Mouse (Mus musculus) forebrain, embryonic 12.5 days (tissue): ENCODE data around the gene Mc3r. TPM values are rescaled to one million over a fixed set of nuclear protein-coding genes. Genes with fewer than 3 reads are reported as not detected.

Experiments
- ATAC-seq: fragments of 200-750 bp; cut with Nextera tagmentation; 2 replicates; pipeline ENCODE4 v1.8.0; 2017; ENCODE audit warnings: moderate TSS enrichment; ENCODE audit not compliant: low FRiP score
- H3K27ac ChIP-seq: fragments of 300-500 bp; sonication (generic); 2 replicates; pipeline ENCODE4 v1.5.1; 2016; ENCODE audit warnings: mild to moderate bottlenecking
- H3K27me3 ChIP-seq: fragments of 300-500 bp; sonication (generic); 2 replicates; pipeline ENCODE4 v1.6.1; 2016; ENCODE audit warnings: mild to moderate bottlenecking
- H3K36me3 ChIP-seq: fragments of 300-500 bp; sonication (generic); replicated peaks from 2 replicates; pipeline ENCODE4 v1.6.1; 2016; ENCODE audit warnings: mild to moderate bottlenecking
- H3K4me1 ChIP-seq: fragments of 300-500 bp; sonication (generic); 2 replicates; pipeline ENCODE4 v1.6.1; 2016
- H3K4me2 ChIP-seq: fragments of 300-500 bp; sonication (generic); 2 replicates; pipeline ENCODE4 v1.6.1; 2016; ENCODE audit warnings: mild to moderate bottlenecking, moderate library complexity
- H3K4me3 ChIP-seq: fragments of 300-500 bp; sonication (generic); replicated peaks from 2 replicates; pipeline ENCODE4 v1.5.1; 2016; ENCODE audit warnings: mild to moderate bottlenecking
- H3K9ac ChIP-seq: fragments of 300-500 bp; sonication (generic); 2 replicates; pipeline ENCODE4 v1.6.1; 2016; ENCODE audit warnings: mild to moderate bottlenecking
- H3K9me3 ChIP-seq: fragments of 300-500 bp; sonication (generic); 2 replicates; pipeline ENCODE4 v1.6.1; 2016
- WGBS: fragments of 180-500 bp; shearing (Covaris S2); methylation state at CpG from one replicate; pipeline ENCODE4 v1.1.7; 2016; 5-methylcytosine and 5-hydroxymethylcytosine counted together
- polyA plus RNA-seq: library from polyadenylated mRNA; unstranded; fragments of >200 nt; fragmentation: Nextera tagmentation; extraction: Ambion mirVana; gene quantifications from 2 replicates; pipeline ENCODE4 v1.2.1, GENCODE M21; 2016

Gene Mc3r
- polyA plus RNA-seq, 1 experiment from 2014 or later: not detected

DNA sequence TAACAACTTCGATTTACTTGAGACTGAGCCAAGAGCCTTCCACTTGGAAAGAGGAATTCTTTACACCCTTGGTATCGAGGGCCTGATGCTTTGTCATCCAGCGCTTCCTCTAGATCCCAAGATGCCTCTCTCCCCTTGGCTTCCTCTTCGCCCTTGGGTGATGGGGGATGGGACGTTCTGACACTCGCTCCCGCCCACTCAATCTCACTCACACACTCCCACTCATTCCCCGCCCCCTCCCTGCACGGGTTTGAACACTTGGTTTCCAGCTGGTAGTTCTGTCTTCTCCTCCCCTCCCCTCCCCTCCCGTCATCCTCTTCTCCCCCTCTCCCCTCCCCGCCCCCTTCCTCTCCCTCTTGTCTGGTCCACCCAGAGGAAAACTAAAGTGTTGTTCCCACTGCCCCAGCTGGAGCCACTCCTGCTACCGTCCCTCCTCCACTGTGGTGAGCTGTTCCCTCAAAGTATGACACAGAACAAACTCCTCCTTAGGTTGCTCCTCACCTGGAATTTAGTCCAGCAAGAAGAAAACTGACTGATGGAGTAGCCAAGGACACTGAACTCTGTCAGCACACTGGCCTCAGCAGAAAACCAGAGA, 9.3 kb downstream of the Mc3r start:
- H3K4me1 ChIP-seq: peaks cover 11% of the 10 kb centered on the region
- no peaks in the 10 kb centered on the region for H3K27me3 ChIP-seq
- H3K9ac ChIP-seq: no peak overlapping the region
- 0 out of 2 replicates have a peak, but pooled peaks cover 4% of the 10 kb centered on the region for H3K9me3 ChIP-seq
- H3K4me3 ChIP-seq: no peak overlapping the region
- H3K27ac ChIP-seq: no peak overlapping the region
- no peak overlapping the region for H3K4me2 ChIP-seq
- ATAC-seq: no peak
- 57% methylated on average over 11 of the region's 12 CpGs for WGBS
- no peaks in the 10 kb centered on the region for H3K36me3 ChIP-seq

DNA sequence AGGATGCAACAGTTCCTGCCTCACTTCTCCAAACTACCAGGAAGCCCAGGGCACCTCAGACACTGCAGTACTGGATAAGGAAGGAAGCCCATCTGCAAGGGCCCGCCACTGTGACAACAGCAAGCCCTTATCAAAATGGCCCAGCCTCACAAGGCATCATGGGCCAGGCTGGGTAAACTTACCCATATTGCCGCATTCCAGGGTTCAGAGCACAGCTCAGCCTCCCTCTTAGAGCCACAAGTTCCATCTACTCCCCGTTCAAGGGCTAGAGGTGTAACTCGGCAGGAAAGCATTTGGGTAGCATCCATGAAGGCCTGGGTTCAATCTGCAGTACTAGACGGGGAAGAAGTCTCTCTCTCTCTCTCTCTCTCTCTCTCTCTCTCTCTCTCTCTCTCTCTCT, 11.8 kb downstream of the Mc3r start:
- no peak for ATAC-seq
- Histone ChIP-seq H3K27ac (no peak overlapping the region), H3K4me3 (no peak overlapping the region), H3K4me1 (peaks cover 15% of the 10 kb centered on the region), H3K4me2 (no peak overlapping the region), H3K9me3 (0 out of 2 replicates have a peak, but pooled peaks cover 4% of the 10 kb centered on the region), H3K36me3 (no peaks in the 10 kb centered on the region), H3K27me3 (no peaks in the 10 kb centered on the region), H3K9ac (no peak overlapping the region)
- WGBS: 87% methylated on average over 5 of the region's 5 CpGs

DNA sequence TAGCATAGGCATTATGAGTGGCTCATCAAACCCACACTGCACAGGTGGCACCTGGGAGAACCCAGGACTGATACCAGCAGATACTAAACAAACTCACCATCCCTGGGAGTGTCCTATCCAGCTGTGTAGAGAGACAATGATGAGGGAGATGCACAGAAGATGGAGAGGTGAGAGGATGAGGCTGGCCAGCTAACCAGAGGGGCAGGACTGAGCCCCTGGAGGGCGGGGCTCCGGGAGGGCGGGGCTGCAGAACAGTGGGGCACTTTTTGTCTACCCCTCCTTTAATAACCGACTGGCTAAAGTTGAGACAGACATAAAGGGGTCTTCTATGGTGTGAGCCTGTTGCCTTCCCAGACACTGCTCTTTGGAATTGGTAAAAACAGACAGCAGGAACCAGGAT, 13.1 kb downstream of the Mc3r start:
- 76% methylated on average over 4 of the region's 4 CpGs for WGBS
- H3K27ac ChIP-seq: no peak overlapping the region
- H3K4me1 ChIP-seq: peaks cover 15% of the 10 kb centered on the region
- no peaks in the 10 kb centered on the region for H3K27me3 ChIP-seq
- H3K36me3 ChIP-seq: no peaks in the 10 kb centered on the region
- H3K9ac ChIP-seq: no peak overlapping the region
- 0 out of 2 replicates have a peak, but pooled peaks cover 4% of the 10 kb centered on the region for H3K9me3 ChIP-seq
- ATAC-seq: no peak
- no peak overlapping the region for H3K4me3 ChIP-seq
- no peak overlapping the region for H3K4me2 ChIP-seq

DNA sequence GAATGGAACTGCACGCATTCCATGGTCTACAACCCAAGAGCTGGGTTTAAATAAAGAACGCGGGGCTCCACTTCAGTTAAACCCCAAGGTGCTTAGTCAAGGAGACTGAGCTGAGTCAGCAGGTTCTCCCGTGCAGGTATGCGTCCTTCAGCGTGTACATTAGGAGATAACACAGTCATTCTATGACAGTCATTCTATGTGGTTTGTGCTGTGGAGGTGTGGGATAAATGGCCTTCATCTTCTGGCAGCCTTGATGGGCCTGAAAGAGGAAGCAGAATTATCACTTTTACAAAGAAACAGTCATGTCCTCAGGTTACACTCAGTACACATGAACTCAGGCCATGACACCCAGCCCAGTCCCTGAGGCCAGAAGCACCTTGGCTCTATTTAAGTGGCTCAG, 14.9 kb downstream of the Mc3r start:
- Histone ChIP-seq H3K4me2 (no peak overlapping the region), H3K9me3 (0 out of 2 replicates have a peak, but pooled peaks cover 4% of the 10 kb centered on the region), H3K36me3 (no peaks in the 10 kb centered on the region), H3K4me1 (peaks cover 8% of the 10 kb centered on the region), H3K4me3 (no peak overlapping the region), H3K9ac (no peak overlapping the region), H3K27ac (no peak overlapping the region), H3K27me3 (no peaks in the 10 kb centered on the region)
- WGBS: 93% methylated on average over 6 of the region's 6 CpGs
- no peak for ATAC-seq

DNA sequence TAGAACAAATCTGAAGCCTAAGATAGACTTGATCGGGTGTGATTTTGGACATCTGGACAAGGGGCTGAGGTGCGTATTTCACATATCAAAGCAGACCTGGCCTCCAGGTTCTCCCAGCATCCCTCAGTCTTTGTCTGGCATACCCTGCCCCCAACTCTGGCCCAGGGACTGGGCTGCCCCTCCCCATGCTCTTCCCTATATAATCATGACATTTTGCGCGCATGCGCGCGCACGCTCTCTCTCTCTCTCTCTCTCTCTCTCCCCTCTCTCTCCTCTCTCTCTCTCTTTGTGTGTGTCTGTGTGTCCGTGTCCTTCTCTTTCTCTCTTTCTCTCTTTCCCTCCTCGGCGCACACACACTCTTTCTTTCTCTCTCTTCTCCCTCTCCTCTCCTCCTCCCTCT, 21.6 kb downstream of the Mc3r start:
- Histone ChIP-seq H3K27me3 (no peaks in the 10 kb centered on the region), H3K9me3 (no peaks in the 10 kb centered on the region), H3K27ac (peak overlapping the region; percentile 76), H3K4me2 (no peak overlapping the region), H3K9ac (no peak overlapping the region), H3K36me3 (no peaks in the 10 kb centered on the region), H3K4me1 (peaks cover 24% of the 10 kb centered on the region), H3K4me3 (no peak overlapping the region)
- peak; percentile 43; the same call in 1 of the 2 replicates for ATAC-seq
- WGBS: 83% methylated on average over 11 of the region's 11 CpGs

DNA sequence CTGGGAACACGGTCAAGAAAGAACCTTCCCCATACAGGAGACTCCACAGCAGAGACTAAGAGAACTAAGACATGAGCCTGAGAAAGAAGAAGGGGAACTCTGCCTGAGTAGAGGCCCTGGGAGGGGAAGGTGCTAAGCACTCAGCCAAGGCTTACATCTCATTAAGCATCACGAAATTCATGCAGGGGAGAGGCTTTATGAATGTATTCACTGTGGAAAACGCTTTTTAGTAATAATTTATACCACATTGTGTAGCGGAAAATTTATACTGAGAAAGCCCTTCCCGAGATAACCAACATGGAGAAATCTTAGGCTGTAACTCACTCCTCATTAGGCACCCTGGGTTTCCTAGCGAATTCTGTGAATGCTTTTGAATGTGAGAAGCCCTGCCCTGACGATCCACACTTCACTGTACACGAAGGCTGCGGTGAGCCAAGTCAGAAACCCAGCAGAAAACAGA, 22.2 kb downstream of the Mc3r start:
- H3K4me1 ChIP-seq: peaks cover 18% of the 10 kb centered on the region
- no peak overlapping the region for H3K4me2 ChIP-seq
- peak overlapping the region; percentile 76 for H3K27ac ChIP-seq
- H3K27me3 ChIP-seq: no peaks in the 10 kb centered on the region
- no peak overlapping the region for H3K9ac ChIP-seq
- no peaks in the 10 kb centered on the region for H3K36me3 ChIP-seq
- WGBS: 32% methylated on average over 9 of the region's 9 CpGs
- H3K4me3 ChIP-seq: no peak overlapping the region
- no peaks in the 10 kb centered on the region for H3K9me3 ChIP-seq
- ATAC-seq: peak; percentile 62

DNA sequence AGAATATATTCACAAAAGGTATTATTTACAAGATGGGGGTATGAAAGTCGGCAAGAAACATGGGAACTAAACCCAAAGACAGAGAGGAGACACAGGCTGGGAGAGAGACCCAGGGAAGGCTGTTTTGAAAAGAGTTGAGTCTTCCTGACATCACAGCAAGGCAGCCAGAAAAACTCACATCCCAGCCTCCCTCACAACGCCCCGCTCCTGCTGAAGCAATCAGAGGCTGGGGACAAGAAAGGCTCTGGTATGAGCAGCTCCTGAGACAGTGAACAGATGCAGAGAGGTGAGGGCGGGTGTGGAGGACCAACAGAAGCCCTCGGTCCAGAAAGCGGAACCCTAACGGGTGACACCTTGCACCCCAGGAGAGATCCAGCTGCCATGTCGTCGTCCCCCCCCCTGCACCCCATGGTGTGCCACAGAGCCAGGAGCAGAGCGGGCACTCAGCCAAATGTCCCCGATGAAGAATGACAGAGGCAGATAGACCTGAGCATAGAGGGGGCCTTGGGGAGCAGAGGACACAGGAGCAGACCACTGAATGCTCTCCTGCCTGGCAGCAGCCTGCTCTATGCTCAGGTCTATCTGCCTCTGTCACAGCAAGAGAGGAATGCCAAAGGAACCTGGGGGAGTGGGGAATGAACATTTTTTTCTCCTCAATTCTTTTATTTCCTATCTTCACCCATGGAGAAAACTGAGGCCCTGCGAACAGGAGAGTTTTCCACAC, 22.8 kb downstream of the Mc3r start:
- WGBS: 63% methylated on average over 12 of the region's 12 CpGs

DNA sequence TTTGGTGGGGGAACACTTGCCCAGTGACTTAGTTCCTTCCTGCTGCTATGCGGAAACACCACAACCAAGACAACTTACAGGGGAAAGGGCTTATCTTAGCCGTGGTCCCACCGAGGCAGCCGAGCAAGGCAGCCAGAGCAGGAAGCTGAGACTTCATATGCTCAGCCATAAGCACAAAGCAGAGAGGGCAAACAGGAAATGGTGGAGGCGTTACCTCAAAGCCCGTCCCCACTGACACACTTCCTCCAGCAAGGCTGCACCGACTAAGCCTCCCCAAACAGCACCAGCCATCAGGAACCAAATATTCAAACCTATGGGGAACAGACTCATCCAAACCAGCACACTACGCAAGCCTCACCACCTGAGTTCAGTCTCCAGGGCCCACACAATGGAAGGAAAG, 26.4 kb downstream of the Mc3r start:
- no peak for ATAC-seq
- 91% methylated on average over 8 of the region's 8 CpGs for WGBS
- no peaks in the 10 kb centered on the region for H3K9me3 ChIP-seq

More for the DNA sequence above, 22.8 kb downstream of the Mc3r start:
- H3K36me3 ChIP-seq: no peaks in the 10 kb centered on the region
- no peak overlapping the region for H3K9ac ChIP-seq
- peak overlapping the region; percentile 76 for H3K27ac ChIP-seq
- H3K4me2 ChIP-seq: no peak overlapping the region
- peaks cover 18% of the 10 kb centered on the region for H3K4me1 ChIP-seq
- no peaks in the 10 kb centered on the region for H3K9me3 ChIP-seq
- ATAC-seq: peak; percentile 31; the same call in 1 of the 2 replicates
- no peak overlapping the region for H3K4me3 ChIP-seq
- H3K27me3 ChIP-seq: 0 out of 2 replicates have a peak, but pooled peaks cover 2% of the 10 kb centered on the region

DNA sequence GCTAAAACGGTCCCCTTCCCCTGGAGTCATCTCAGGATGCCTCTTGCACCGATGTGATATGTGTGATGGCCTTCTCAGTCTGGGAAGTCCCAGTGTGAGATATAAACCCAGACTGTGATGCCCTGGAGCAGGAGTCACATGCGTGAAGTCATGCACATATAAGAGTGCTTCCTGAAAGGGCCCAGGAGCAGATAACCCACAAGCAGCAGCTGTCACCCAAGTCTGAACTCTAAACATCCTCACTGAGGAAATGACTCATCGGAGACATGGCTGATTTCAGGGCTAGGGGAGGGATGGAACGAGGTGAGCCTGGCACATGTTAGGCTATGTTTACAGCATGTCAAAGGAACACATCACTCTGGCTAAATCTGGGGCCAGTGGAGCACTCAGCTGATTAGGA, 27.9 kb downstream of the Mc3r start:
- no peak overlapping the region for H3K4me2 ChIP-seq
- H3K27ac ChIP-seq: no peak overlapping the region
- H3K4me3 ChIP-seq: no peak overlapping the region
- no peaks in the 10 kb centered on the region for H3K9me3 ChIP-seq
- 82% methylated on average over 5 of the region's 5 CpGs for WGBS
- ATAC-seq: no peak
- no peaks in the 10 kb centered on the region for H3K36me3 ChIP-seq
- H3K9ac ChIP-seq: no peak overlapping the region
- H3K4me1 ChIP-seq: peaks cover 2% of the 10 kb centered on the region
- 0 out of 2 replicates have a peak, but pooled peaks cover 5% of the 10 kb centered on the region for H3K27me3 ChIP-seq

More for the DNA sequence above, 26.4 kb downstream of the Mc3r start:
- Histone ChIP-seq H3K9ac (no peak overlapping the region), H3K36me3 (no peaks in the 10 kb centered on the region), H3K4me2 (no peak overlapping the region), H3K4me3 (no peak overlapping the region), H3K4me1 (peaks cover 17% of the 10 kb centered on the region), H3K27me3 (0 out of 2 replicates have a peak, but pooled peaks cover 5% of the 10 kb centered on the region), H3K27ac (no peak overlapping the region)

DNA sequence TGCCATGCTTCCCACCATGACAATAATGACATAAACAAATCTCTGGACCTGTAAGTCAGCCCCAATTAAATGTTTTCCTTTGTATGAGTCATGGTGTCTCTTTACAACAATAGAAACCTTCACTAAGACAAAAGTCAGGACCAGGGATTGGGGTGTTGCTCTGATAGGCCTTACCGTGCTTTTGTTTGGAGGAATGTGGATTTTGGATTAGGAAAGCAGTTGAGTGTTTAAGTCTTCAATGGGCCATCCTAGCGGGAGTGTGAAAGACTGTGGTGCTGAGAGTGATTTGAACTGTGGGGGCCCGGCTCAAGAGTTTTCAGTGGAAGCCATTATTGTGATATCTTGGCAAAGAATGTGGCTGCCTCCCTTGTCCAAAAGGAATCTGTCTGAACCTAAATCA, 30.7 kb downstream of the Mc3r start:
- WGBS: 59% methylated on average over 3 of the region's 3 CpGs
- no peak overlapping the region for H3K4me3 ChIP-seq
- no peak overlapping the region for H3K27ac ChIP-seq
- H3K9me3 ChIP-seq: no peaks in the 10 kb centered on the region
- no peak overlapping the region for H3K4me2 ChIP-seq
- peaks cover 19% of the 10 kb centered on the region for H3K4me1 ChIP-seq
- H3K27me3 ChIP-seq: 0 out of 2 replicates have a peak, but pooled peaks cover 7% of the 10 kb centered on the region
- ATAC-seq: no peak
- no peak overlapping the region for H3K9ac ChIP-seq
- no peaks in the 10 kb centered on the region for H3K36me3 ChIP-seq

DNA sequence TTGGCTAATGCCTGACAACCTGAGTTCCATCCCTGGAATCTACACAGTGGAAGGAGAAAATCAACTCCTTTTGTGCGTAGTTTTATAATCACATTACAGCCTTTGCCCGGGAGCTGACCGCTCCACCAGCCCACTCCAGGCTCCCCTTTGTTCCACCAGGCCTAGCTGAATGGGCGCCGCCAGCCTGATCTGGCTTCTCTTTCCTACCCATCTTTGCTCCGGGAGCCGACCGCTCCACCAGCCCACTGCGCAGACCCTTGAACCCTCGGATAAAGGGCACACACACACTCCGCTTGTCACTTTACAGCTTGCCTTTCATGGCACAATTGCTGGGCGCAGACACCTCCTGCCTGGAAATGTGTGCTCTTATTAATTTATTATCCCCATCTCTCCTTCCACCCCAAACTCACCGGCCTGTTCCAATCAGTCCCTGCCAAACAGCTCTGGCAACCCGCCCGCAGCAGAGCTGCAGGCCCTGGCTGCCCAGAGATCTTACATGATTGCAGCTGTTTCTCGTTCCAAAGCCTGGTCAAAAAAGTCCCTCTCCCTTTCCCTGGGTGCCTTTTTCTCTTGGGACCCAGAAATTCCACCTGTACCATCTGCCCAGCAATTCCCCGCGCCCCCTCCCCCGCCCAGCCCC, 33.9 kb downstream of the Mc3r start:
- no peaks in the 10 kb centered on the region for H3K9me3 ChIP-seq
- ATAC-seq: peak; percentile 76; the same call in 1 of the 2 replicates
- no peak overlapping the region for H3K4me3 ChIP-seq

DNA sequence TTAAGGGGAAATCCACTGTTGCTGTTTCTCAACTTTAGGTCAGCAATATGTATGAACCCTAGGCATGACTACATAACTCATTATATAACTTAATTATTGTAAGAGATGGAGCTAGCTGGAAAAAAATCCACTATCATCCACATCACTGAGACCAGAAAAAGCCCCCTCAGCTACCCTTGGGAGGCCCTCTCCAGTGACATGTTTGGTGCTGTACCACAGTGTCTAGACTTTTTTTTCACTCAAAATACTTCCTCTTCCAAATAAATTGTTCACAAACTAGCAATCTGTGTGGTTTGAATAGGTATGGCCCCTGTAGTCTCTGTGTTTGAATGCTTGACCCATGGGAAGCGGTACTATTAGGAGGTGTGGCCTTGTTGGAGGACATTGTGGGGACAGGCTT, 39.4 kb downstream of the Mc3r start:
- ATAC-seq: no peak
- H3K36me3 ChIP-seq: no peaks in the 10 kb centered on the region
- H3K4me1 ChIP-seq: peaks cover 22% of the 10 kb centered on the region
- H3K4me3 ChIP-seq: no peak overlapping the region
- H3K27ac ChIP-seq: no peak overlapping the region
- H3K9ac ChIP-seq: no peak overlapping the region
- whole genome bisulfite sequencing: 89% methylated on average over 1 of the region's 1 CpGs
- no peaks in the 10 kb centered on the region for H3K9me3 ChIP-seq
- H3K27me3 ChIP-seq: 0 out of 2 replicates have a peak, but pooled peaks cover 12% of the 10 kb centered on the region
- no peak overlapping the region for H3K4me2 ChIP-seq

More for the DNA sequence above, 33.9 kb downstream of the Mc3r start:
- H3K4me1 ChIP-seq: peaks cover 19% of the 10 kb centered on the region
- H3K27ac ChIP-seq: peak overlapping the region; percentile 78
- 52% methylated on average over 19 of the region's 19 CpGs for WGBS
- H3K36me3 ChIP-seq: no peaks in the 10 kb centered on the region
- no peak overlapping the region for H3K9ac ChIP-seq
- H3K4me2 ChIP-seq: peak overlapping the region; percentile 29
- 0 out of 2 replicates have a peak, but pooled peaks cover 2% of the 10 kb centered on the region for H3K27me3 ChIP-seq
